Mouse (Mus musculus): Measurements from ENCODE around the gene Calml4.
"Not testable (repeated sequence)": the region's sequence is repeated elsewhere in the genome, so short reads cannot be mapped to it uniquely, and the experiment has no call there.

Gene Calml4

DNA sequence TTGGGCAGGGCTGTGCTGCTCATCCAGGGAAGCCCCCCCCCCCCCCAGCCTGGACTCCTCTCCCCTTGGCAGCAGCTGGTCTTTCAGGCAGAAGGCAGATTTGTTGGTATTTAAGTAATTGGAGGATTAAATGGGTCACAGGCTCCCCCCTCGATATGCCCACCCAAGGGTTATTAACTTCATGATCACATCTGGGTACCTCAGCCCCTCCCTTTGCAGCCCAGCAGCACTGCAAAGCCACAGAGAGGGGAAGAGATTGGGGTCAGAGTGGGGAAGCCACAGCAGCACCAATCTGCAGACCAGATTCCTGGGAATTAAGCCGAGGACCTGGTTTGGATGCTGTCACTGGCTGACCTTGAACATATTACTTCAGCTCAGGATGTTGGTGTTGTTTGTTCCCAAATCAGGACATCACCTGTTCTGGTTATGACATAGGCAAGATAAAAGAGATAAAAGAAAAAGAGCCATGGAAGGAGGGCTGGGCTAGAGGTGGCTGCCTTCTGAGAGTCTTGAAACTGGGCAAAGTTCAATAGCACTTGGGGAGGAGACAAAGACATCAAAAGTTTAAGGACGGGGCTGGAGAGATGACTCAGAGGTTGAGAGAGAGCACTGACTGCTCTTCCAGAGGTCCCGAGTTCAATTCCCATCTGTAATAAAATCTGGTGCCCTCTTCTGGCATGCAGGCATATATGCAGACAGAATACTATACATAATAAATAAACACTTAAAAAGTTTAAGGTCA is 22.0 kb upstream of the Calml4 start:
- no peak for DNase-seq

GRCm38 (mm10) chr9:62837611-62838010 is 20.3 kb upstream of the Calml4 start:
- no peak for DNase-seq

DNA sequence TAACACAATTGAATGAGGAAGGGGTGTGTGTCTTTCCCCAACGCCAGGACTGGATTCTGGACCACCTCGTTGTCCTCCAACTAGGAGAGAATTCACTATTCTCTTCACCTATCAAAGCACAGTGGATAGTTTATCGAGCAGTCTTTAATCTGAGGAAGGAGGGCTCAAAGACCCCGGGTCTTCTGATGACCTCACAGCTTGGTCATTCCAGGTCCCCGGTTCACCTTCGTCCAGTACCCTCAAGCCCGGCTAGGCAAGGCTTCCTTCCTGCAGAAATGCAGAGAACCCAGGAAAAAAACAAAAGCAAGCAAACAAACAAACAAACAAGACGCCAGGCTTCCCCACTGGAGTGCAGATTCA is 19.8 kb upstream of the Calml4 start:
- no peak for DNase-seq

GRCm38 (mm10) chr9:62838506-62839171 is 19.2 kb upstream of the Calml4 start, which contains the start of gene Cln6:
Gene Cln6, plus strand, starts transcription at chr9:62838785.
- DNase-seq = peak; percentile 70

DNA sequence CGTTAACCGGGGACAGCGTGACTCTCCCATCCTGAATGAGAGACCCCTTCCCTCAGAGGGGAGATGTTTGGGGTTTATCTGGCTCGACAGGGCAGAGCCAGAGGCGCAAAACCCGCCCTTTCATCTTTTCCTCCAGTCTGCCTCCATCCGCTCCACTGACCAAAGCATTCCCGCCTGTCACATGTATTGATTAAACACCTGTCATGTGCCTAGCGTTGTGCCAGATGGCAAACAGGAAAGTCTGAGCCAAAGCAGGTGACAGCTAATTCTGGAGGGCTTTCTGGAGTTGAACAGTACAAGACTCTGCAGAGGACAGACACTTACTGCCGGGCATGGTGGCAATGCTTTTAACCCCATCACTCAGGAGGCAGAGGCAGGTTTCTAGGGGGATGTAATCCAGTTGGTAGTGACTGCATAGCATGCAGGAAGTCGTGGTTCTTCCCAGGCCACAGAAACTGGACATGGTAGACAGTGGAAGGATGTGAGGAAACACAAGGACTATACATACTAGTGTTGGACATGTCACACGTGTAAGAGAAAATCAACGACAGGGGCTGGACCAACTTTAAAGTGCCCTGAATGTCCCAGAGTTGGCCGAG is 18.6 kb upstream of the Calml4 start:
- no peak for DNase-seq

GRCm38 (mm10) chr9:62843356-62844024 is 14.4 kb upstream of the Calml4 start:
- no peak for DNase-seq

GRCm38 (mm10) chr9:62844461-62844860 is 13.4 kb upstream of the Calml4 start:
- DNase-seq = no peak

- DNase-seq = peak; percentile 85
Observed at GRCm38 (mm10) chr9:62847694-62848093, 10.2 kb upstream of the Calml4 start.

DNA sequence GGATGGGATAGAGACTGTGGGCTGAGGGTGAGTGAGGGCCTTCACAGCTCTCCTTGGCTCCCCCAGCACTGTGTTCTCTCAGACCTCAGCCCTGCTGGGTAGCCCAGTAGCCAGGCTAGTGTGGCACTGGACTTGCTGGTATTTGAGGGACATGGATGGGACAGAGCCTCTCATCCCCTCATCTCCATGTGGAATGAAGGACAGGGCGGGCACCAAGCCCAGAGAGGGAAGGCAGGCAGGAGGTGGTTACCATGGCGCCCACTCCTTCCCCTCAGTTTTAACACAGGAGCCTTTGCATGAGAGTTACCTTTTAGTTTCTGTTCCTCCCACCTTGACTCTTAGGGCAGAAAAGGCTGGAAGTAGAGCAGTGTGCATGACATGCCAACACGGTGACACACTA is 9.2 kb upstream of the Calml4 start:
- no peak for DNase-seq

- no peak for DNase-seq
Observed at GRCm38 (mm10) chr9:62851571-62851970, 6.3 kb upstream of the Calml4 start.

DNA sequence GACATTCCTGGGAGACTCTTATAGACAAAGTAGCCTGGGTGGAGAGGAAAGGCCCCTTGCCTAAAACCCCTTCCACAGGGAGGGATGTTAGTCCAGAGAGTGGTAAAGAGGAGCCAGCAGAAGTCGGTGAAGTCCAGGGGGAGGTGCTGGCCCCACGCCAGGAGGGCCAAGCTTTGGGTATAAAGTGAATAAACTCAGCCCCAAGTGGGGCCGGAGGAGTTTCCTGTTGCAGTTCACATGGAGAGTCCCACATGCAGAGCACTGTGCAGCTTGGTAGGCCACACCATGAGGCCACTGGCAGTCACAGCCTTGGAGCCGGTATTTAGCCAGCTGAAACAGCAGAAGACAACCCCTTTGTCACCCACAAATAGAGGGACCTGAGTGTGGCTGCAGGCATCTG is 3.4 kb upstream of the Calml4 start:
- DNase-seq = no peak

DNA sequence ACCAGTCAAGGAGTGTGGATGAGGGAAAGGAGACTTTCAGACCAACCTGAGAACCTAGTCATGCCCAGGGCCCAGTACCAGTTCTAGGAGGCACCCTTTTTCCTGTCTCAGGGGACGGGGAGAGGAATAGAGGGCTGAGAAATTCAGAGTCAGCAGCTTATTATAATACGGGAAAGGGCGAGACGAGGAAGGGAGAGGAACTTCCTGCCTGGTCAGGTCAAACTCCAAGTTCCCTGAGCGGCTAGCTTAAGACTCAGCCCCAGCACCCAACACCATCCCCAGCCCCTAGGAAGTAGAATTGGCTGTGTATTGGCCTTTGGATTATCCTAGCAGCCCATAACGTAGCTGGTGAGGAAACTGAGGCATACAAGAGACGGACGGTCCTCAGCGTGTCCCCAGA is 664 bp upstream of the Calml4 start:
- no peak for DNase-seq

GRCm38 (mm10) chr9:62858266-62859019 is 563 bp downstream of the Calml4 start:
- no peak for DNase-seq

DNA sequence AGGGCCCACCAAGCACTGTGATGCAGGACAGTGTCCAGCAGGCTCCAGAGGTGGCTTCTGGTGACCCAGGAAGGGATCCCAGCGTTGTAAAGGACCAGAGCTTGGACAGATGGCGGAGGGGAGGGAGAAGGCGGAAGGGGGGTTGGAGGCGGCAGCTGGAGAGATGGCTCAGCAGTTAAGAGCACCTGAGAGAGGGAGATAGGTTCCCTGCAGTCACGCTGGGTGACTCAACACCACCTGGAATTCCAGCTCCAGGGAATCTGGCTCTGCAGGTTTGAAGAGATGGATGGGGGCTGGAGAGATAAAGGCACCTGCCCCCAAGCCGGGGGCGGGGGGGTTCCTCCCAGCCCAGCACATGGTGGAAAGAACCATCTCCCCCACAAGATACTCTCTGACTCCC is 2.2 kb downstream of the Calml4 start:
- DNase-seq = not testable (repeated sequence)

DNA sequence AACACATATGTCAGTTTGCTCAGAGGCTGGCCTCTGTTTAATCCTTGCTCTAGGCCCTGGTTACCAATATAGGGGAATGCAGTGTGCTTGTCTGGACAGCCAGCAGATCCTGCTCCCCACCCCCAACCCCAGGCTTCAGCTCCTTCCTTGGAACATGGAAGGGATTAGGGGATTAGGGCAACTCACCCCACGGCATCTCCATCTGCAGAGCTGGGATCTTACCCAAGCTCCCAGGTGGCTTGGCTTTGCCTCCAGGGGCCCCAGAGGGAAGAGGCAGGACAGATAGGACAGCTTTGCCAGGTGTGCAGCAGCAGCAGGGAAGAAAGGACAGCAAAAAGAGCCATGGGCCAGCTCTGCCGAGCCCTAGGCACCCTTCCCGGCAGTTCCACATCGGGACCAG is 3.0 kb downstream of the Calml4 start:
- DNase-seq = no peak

DNA sequence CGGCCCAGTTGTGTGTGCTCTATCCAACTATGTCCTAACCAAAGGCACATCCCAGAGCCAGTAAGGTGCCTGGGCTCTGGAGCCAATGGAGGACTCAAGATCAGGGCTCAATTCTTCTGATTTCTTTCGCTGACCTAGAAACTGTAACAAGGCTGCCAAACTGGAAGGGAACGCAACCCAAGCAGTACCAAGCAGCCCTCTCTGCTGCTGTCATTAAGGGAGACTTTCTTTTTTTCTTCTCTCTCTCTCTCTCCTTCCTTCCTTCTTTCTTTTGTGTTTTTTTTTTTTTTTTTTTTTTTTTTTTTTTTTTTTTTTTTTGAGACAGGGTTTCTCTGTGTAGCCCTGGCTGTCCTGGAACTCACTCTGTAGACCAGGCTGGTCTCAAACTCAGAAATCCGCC is 11.4 kb downstream of the Calml4 start:
- not testable (repeated sequence) for DNase-seq

- no peak for DNase-seq
Observed at GRCm38 (mm10) chr9:62870728-62871127, 12.8 kb downstream of the Calml4 start.

GRCm38 (mm10) chr9:62876966-62877616 is 19.2 kb downstream of the Calml4 start:
- DNase-seq = no peak

DNA sequence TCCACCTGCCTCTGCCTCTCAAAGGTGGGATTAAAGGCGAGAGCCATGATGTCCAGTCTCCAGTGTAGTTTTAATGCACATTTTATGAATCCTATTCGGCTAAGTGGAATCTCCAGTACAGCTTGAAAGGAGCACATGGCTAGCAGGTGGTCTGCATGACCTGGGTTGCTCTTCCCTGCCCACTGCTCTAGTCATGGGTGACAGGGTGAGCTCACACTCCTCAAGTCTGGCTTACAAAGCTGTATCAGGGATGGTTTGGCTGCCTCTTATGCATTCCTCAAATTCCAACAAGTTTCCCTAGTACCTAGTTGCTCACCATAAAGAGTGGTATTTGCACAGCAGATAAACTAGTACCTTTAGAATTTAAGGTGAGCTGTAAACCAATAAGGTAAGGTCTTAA is 19.9 kb downstream of the Calml4 start:
- no peak for DNase-seq

DNA sequence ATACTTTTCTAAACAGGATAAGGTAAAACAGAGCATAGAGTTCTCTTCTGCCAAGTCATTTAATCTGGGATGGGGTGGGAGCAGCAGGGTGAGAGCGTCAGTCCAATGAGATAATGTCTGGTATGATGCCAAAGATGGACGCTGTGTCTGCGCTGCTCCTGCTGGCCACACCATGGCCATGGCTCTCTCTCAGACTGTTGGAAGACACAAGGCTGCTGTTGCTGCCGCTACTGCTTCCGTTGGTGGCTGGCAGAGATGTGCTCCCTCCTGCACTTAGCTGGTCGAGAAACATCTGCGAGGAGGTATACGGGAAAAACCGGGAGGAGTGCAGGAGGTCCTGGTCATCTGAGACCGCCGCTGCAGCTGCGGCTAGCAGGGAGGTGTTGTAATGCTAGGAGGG is 24.0 kb downstream of the Calml4 start:
- DNase-seq = peak; percentile 27

- no peak for DNase-seq
Observed at GRCm38 (mm10) chr9:62894486-62894885, 36.6 kb downstream of the Calml4 start.

GRCm38 (mm10) chr9:62901736-62902135 is 43.9 kb downstream of the Calml4 start:
- no peak for DNase-seq

Measured in cerebellum, adult 8-10 months (tissue).